Mouse (Mus musculus) lung, postnatal 0 days (tissue): ENCODE data around the gene Tgfb2.

ENCODE experiments used
- CTCF ChIP-seq: IDR thresholded peaks from 2 replicates; pipeline ENCODE4 v1.5.1; 2016; ENCODE audit warnings: antibody characterized with exemption, mild to moderate bottlenecking
- EP300 ChIP-seq: IDR thresholded peaks from 2 replicates; pipeline ENCODE4 v1.6.1; 2016; ENCODE audit warnings: antibody characterized with exemption, mild to moderate bottlenecking, control low read depth

DNA sequence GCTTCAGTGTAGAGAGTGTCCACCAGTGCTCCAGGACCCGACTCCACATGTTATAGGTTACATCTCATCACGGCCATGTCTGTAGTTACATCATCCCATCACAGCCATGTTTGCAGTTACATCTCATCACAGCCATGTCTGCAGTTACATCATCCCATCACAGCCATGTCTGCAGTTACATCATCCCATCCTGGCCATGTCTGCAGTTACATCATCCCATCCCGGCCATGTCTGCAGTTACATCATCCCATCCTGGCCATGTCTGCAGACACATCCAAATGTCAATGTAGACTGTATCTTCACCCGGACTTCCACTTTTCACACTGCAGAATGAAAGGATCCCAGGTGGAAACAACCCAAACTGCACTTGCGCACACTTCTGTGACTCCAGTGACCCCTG is 29.7 kb upstream of the Tgfb2 start:
- TF ChIP-seq CTCF (no peak), EP300 (no peak)
